Mouse (Mus musculus): Measurements from ENCODE around the gene Slc36a3.
"Not testable (repeated sequence)": the region's sequence is repeated elsewhere in the genome, so short reads cannot be mapped to it uniquely, and the experiment has no call there.

Gene Slc36a3

GRCm38 (mm10) chr11:55103229-55103628 is 48.3 kb downstream of the Slc36a3 start:
- no peak for DNase-seq

- DNase-seq, result no peak
Measured at GRCm38 (mm10) chr11:55102015-55102414, 49.5 kb downstream of the Slc36a3 start.

GRCm38 (mm10) chr11:55099868-55100267 is 51.6 kb downstream of the Slc36a3 start:
- DNase-seq, result no peak

GRCm38 (mm10) chr11:55099019-55099771 is 52.3 kb downstream of the Slc36a3 start:
- DNase-seq, result no peak

- no peak for DNase-seq
Measured at GRCm38 (mm10) chr11:55098189-55098915, 53.2 kb downstream of the Slc36a3 start.

- peak; percentile 97 for DNase-seq
Measured at GRCm38 (mm10) chr11:55097463-55098188, 53.9 kb downstream of the Slc36a3 start, which contains the start of gene Gm2a. Gm2a (plus strand) TSS chr11:55098115.

- DNase-seq, result no peak
Measured at GRCm38 (mm10) chr11:55096731-55097462, 54.6 kb downstream of the Slc36a3 start.

- DNase-seq, result not testable (repeated sequence)
Measured at GRCm38 (mm10) chr11:55096296-55096695, 55.2 kb downstream of the Slc36a3 start.

- no peak for DNase-seq
Measured at GRCm38 (mm10) chr11:55093096-55093495, 58.4 kb downstream of the Slc36a3 start.

- no peak for DNase-seq
Measured at GRCm38 (mm10) chr11:55089892-55090291, 61.6 kb downstream of the Slc36a3 start.

GRCm38 (mm10) chr11:55087006-55087405 is 64.5 kb downstream of the Slc36a3 start:
- DNase-seq, result peak; percentile 87

GRCm38 (mm10) chr11:55085396-55085795 is 66.1 kb downstream of the Slc36a3 start:
- DNase-seq, result no peak

GRCm38 (mm10) chr11:55084629-55085028 is 66.9 kb downstream of the Slc36a3 start:
- DNase-seq, result no peak

GRCm38 (mm10) chr11:55081206-55081605 is 70.3 kb downstream of the Slc36a3 start:
- no peak for DNase-seq

- no peak for DNase-seq
Measured at GRCm38 (mm10) chr11:55079180-55079579, 72.3 kb downstream of the Slc36a3 start.

GRCm38 (mm10) chr11:55078502-55078901 is 73.0 kb downstream of the Slc36a3 start:
- DNase-seq, result no peak

GRCm38 (mm10) chr11:55077331-55078231 is 73.9 kb downstream of the Slc36a3 start, which contains the start of gene Ccdc69:
Ccdc69 (minus strand) TSS chr11:55078131.
- peak; percentile 79 for DNase-seq

GRCm38 (mm10) chr11:55076234-55076633 is 75.3 kb downstream of the Slc36a3 start:
- no peak for DNase-seq

- DNase-seq, result no peak
Measured at GRCm38 (mm10) chr11:55075602-55076001, 75.9 kb downstream of the Slc36a3 start.

All from embryo, embryonic 11 days (tissue).